Mouse (Mus musculus) forebrain, embryonic 11.5 days (tissue): ENCODE results near the gene Nedd9. TPM values are rescaled to one million over a fixed set of nuclear protein-coding genes. Genes with fewer than 3 reads are reported as not detected.

Source experiments
- ATAC-seq: fragments of 200-750 bp; cut with Nextera tagmentation; replicated peaks from 2 replicates; pipeline ENCODE4 v1.8.0; 2017; ENCODE audit warnings: moderate TSS enrichment; ENCODE audit not compliant: low FRiP score
- DNase-seq: peaks from one replicate; pipeline ENCODE4 v3.0.0-alpha.2; 2017; ENCODE audit warnings: low spot score
- H3K27ac ChIP-seq: fragments of 300-500 bp; sonication (generic); 2 replicates; pipeline ENCODE4 v1.5.1; 2014; ENCODE audit warnings: low read depth, low read length
- H3K27me3 ChIP-seq: fragments of 300-500 bp; sonication (generic); 2 replicates; pipeline ENCODE4 v1.6.1; 2014; ENCODE audit warnings: mild to moderate bottlenecking, low read length, mixed read lengths; ENCODE audit not compliant: control insufficient read depth, insufficient read depth
- H3K36me3 ChIP-seq: fragments of 300-500 bp; sonication (generic); 2 replicates; pipeline ENCODE4 v1.6.1; 2014; ENCODE audit warnings: mild to moderate bottlenecking, low read length, moderate library complexity, mixed read lengths; ENCODE audit not compliant: control insufficient read depth, insufficient read depth
- H3K4me1 ChIP-seq: fragments of 300-500 bp; sonication (generic); replicated peaks from 2 replicates; pipeline ENCODE4 v1.6.1; 2014; ENCODE audit warnings: low read length, mixed read lengths; ENCODE audit not compliant: control insufficient read depth, insufficient read depth
- H3K4me2 ChIP-seq: fragments of 300-500 bp; sonication (generic); 2 replicates; pipeline ENCODE4 v1.6.1; 2014; ENCODE audit warnings: low read depth, mild to moderate bottlenecking, low read length, moderate library complexity, mixed read lengths; ENCODE audit not compliant: severe bottlenecking
- H3K4me3 ChIP-seq: fragments of 300-500 bp; sonication (generic); 2 replicates; pipeline ENCODE4 v1.5.1; 2014; ENCODE audit warnings: low read depth, low read length
- H3K9ac ChIP-seq: fragments of 300-500 bp; sonication (generic); 2 replicates; pipeline ENCODE4 v1.6.1; 2014; ENCODE audit warnings: low read length
- H3K9me3 ChIP-seq: fragments of 300-500 bp; sonication (generic); 2 replicates; pipeline ENCODE4 v1.6.1; 2016; ENCODE audit warnings: low read length, mixed read lengths; ENCODE audit not compliant: control insufficient read depth
- WGBS: fragments of 180-500 bp; shearing (Covaris S2); extraction: QIAGEN DNeasy Blood & Tissue Kit; methylation state at CpG from one replicate; pipeline ENCODE4 v1.1.7; 2014; 5-methylcytosine and 5-hydroxymethylcytosine counted together
- polyA plus RNA-seq: library from polyadenylated mRNA; unstranded; fragments of >200 nt; fragmentation: Nextera tagmentation; extraction: Ambion mirVana; gene quantifications from 2 replicates; pipeline ENCODE4 v1.2.1, GENCODE M21; 2014

Nedd9 gene
- polyA plus RNA-seq, 1 experiment from 2014 or later, result 27.0 TPM

DNA sequence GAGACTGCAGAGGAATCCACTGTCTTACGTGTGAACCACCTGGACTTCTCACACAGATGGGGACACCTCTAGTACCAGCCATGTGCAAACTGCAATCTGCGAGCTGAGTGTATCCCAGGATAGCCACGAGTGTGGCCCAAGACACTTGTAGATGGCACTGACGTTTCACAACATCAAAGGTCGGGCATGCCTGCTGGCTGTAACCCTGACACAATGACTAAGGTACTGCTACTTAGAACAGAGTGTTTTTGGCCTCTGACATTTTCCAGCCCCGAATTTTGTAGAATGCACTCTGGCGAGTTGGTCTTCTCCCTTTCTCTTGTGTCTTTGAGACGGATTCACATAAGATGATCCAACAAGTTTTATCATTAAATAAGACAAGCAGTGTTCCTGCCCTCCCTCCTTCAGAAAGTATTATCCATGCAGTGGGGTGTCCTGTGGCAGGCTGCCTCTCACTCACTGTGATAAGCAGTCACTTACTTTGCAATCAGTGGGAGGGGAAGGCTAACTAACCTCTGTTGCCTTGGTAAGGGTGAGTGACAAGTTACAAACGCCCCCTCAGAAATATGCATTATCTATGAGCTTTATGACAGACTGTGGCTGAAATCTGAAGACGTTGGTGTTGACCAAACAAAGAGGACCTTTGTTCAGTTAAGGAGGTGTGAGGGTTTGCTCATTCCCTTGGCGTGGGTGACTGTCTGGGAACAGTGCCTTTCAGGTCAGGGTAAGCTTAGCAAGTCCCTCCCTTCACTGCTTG lies 156.4 kb downstream of the Nedd9 start:
- H3K4me3 ChIP-seq, result no peak overlapping the region
- no peak overlapping the region for H3K27ac ChIP-seq
- no peak overlapping the region for H3K4me2 ChIP-seq
- 77% methylated on average over 11 of the region's 11 CpGs for WGBS
- no peaks in the 10 kb centered on the region for H3K9me3 ChIP-seq
- H3K9ac ChIP-seq, result no peak overlapping the region
- no peaks in the 10 kb centered on the region for H3K27me3 ChIP-seq
- peaks cover 3% of the 10 kb centered on the region; the same call in 1 of the 2 replicates for H3K4me1 ChIP-seq
- DNase-seq, result no peak
- H3K36me3 ChIP-seq, result no peaks in the 10 kb centered on the region; the same call in 1 of the 2 replicates
- ATAC-seq, result no peak

DNA sequence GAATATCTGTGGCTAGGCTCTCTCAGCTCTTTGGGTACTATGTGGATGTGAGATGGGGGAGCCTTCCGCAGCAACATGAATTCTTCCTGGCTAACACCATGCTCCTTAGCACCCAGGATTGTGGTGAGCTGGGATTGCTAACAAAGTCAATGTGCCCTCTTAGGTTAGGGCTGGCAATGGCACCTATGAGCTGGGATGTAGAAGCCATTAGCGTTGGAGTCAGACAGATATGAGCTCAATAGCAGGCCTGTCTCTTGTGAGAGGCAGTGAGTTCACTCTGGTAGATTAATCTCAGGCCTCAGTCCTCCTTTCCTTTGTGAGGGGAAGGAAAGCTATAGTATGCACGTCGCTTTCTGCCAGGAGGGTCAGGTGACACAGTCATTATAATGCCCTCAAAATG lies 157.1 kb downstream of the Nedd9 start:
- Histone ChIP-seq H3K4me2 (no peak overlapping the region), H3K9me3 (no peaks in the 10 kb centered on the region), H3K36me3 (no peaks in the 10 kb centered on the region; the same call in 1 of the 2 replicates), H3K9ac (no peak overlapping the region), H3K27ac (no peak overlapping the region), H3K4me1 (peaks cover 3% of the 10 kb centered on the region; the same call in 1 of the 2 replicates), H3K4me3 (no peak overlapping the region), H3K27me3 (no peaks in the 10 kb centered on the region)
- WGBS, result 82% methylated on average over 4 of the region's 4 CpGs
- no peak for ATAC-seq
- no peak for DNase-seq

DNA sequence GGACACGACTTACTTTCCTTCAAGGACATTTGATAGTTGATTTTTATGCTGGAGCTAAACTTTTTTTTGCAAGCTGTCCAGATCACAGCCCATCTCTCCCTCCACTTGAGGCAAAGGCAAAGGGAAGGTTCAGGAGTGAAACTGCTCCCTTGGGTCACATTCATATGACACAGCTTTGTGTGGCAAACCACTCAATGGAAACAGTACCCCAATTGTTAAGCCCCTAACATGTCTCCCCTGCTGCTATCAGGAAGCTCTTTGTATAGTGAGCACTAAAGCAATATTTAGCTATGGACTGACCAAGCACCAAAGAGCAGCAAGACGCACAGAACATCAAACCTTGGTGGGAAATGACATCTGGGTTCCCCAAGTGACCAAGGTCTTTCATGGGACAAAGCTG lies 158.7 kb downstream of the Nedd9 start:
- no peak overlapping the region for H3K4me2 ChIP-seq
- ATAC-seq (no peak), DNase-seq (no peak)
- no peak overlapping the region; the same call in 1 of the 2 replicates for H3K27ac ChIP-seq
- H3K4me3 ChIP-seq, result no peak overlapping the region
- no peaks in the 10 kb centered on the region; the same call in 1 of the 2 replicates for H3K36me3 ChIP-seq
- peaks cover 3% of the 10 kb centered on the region; the same call in 1 of the 2 replicates for H3K4me1 ChIP-seq
- no peaks in the 10 kb centered on the region for H3K9me3 ChIP-seq
- 55% methylated on average over 2 of the region's 2 CpGs for WGBS
- H3K9ac ChIP-seq, result no peak overlapping the region
- no peaks in the 10 kb centered on the region for H3K27me3 ChIP-seq

DNA sequence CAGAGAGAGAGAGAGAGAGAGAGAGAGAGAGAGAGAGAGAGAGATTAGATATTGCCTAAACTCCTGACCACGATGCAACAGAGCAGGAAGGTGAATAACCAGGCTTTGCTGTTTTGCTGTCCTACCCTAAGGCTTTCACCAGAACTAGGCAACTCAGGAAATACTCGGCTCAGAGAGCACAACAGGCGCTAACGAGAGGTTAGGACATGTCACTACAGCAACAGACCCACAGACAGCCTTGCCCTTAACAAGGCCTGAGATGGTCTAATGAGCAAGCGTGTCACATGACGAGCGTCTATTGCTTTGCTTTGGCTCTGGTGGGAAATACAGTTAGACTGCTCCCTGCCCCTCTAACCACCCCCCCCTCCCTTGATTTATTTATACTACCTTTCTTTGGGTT lies 159.6 kb downstream of the Nedd9 start:
- H3K9ac ChIP-seq, result no peak overlapping the region
- DNase-seq (no peak), ATAC-seq (no peak)
- WGBS, result 53% methylated on average over 7 of the region's 7 CpGs
- H3K4me2 ChIP-seq, result no peak overlapping the region
- no peak overlapping the region for H3K4me3 ChIP-seq
- peaks cover 3% of the 10 kb centered on the region; the same call in 1 of the 2 replicates for H3K4me1 ChIP-seq
- no peaks in the 10 kb centered on the region; the same call in 1 of the 2 replicates for H3K36me3 ChIP-seq
- no peaks in the 10 kb centered on the region for H3K27me3 ChIP-seq
- no peak overlapping the region for H3K27ac ChIP-seq
- no peaks in the 10 kb centered on the region for H3K9me3 ChIP-seq

DNA sequence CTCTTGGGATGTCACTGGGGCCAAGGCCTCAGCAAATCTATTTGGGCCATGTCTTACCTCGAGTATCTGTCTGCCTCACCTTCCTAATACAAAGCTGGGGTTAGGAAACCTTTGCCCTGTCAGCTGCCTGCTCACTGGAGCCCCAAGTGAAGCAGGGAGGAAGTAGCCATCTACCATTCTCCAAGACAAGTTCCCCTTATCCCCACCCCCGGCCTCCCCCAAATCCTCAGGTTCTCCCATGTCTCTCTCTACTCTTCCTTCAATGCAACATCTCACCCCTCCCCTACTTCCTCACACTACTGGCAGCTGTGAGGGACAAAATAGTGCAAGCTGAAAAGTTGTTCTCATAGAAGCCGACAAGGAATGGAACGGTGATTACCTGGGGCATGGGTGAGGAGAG lies 161.0 kb downstream of the Nedd9 start:
- Histone ChIP-seq H3K9me3 (no peaks in the 10 kb centered on the region), H3K4me3 (no peak overlapping the region), H3K27ac (no peak overlapping the region), H3K27me3 (no peaks in the 10 kb centered on the region), H3K9ac (no peak overlapping the region), H3K4me1 (peaks cover 5% of the 10 kb centered on the region; the same call in 1 of the 2 replicates), H3K4me2 (no peak overlapping the region), H3K36me3 (no peaks in the 10 kb centered on the region; the same call in 1 of the 2 replicates)
- 80% methylated on average over 4 of the region's 4 CpGs for WGBS
- no peak for DNase-seq
- no peak for ATAC-seq

DNA sequence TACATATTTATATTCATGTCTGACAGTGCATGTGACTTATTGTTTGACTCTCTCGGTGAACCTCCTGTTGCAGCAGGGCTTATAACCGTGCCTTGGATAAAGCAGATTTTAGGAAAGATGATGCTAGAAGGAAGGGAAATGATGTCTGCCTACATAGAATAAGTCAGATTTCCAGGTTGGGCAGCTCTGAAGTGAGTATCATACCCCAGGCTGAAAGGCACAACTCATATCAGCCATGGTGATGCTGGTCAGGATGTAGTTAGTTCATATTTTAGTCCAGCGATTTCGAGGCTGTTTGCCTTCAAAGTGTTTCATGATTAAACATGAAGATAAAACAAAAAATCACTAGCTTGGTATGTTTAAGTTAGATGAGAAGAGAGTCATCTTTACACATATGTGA lies 161.8 kb downstream of the Nedd9 start:
- WGBS, result 93% methylated on average over 4 of the region's 4 CpGs
- Histone ChIP-seq H3K9me3 (no peaks in the 10 kb centered on the region), H3K9ac (no peak overlapping the region), H3K4me1 (peaks cover 6% of the 10 kb centered on the region; the same call in 1 of the 2 replicates), H3K4me3 (no peak overlapping the region), H3K36me3 (no peaks in the 10 kb centered on the region; the same call in 1 of the 2 replicates), H3K27ac (no peak overlapping the region), H3K27me3 (no peaks in the 10 kb centered on the region), H3K4me2 (no peak overlapping the region)
- no peak for DNase-seq
- ATAC-seq, result no peak

DNA sequence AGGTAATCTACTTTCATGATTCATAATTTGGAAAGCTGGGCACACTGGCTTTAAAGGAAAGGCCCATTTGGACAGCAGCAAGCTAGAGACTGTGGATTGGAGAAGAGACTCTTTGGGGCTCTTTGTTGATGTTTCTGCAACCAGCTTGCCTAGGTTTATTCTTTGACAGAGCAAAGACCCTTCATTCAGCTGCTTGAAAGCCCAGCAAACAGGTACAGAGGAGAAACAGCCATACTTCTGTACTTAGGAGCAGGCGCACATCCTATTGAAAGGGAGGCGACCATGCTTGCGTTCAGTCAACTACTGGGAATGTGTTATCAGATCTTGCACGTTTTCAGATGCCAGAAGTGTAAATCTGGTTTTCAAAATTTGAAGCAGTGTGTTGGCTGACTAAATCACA lies 162.5 kb downstream of the Nedd9 start:
- Histone ChIP-seq H3K9ac (no peak overlapping the region), H3K4me2 (no peak overlapping the region), H3K9me3 (no peaks in the 10 kb centered on the region), H3K27ac (no peak overlapping the region), H3K4me1 (peaks cover 6% of the 10 kb centered on the region; the same call in 1 of the 2 replicates), H3K4me3 (no peak overlapping the region), H3K36me3 (no peaks in the 10 kb centered on the region; the same call in 1 of the 2 replicates), H3K27me3 (no peaks in the 10 kb centered on the region)
- no peak for ATAC-seq
- WGBS, result 87% methylated on average over 4 of the region's 4 CpGs
- no peak for DNase-seq

DNA sequence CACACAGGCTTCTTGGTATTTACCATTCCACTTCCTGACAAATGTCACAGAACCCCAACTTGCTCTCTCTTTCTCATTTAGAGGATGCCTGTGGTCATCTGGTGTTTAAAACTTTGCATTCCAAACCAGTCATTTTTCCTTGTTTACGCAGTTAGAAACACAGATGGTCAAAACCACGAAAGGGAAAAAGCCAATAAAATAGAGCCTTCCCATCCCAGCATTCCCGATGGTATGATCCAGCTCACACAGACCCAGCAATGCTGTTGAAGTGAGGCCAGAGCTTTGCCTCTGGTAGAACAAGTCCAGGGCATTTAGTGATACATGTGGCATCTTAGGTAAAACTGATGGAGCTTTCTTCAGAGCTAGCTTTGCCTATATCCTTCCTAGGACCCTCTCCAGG lies 165.7 kb downstream of the Nedd9 start:
- DNase-seq, result no peak
- Histone ChIP-seq H3K4me2 (no peak overlapping the region), H3K9ac (no peak overlapping the region), H3K4me1 (peaks cover 3% of the 10 kb centered on the region; the same call in 1 of the 2 replicates), H3K36me3 (peaks cover 5% of the 10 kb centered on the region; the same call in 1 of the 2 replicates), H3K9me3 (no peaks in the 10 kb centered on the region), H3K27ac (no peak overlapping the region), H3K4me3 (no peak overlapping the region), H3K27me3 (no peaks in the 10 kb centered on the region)
- WGBS, result 89% methylated on average over 3 of the region's 3 CpGs
- ATAC-seq, result no peak
